Mouse (Mus musculus) adrenal gland, adult (tissue): ENCODE measurements around the gene Dhrs7b.
A peak's percentile ranks its signal among the peaks of the same experiment; 100 is the strongest.

Source experiments
- DNase-seq, 2 experiments: peaks; one replicate each; pipeline ENCODE4 v3.0.0; 2022 to 2023; ENCODE audit warnings: low spot score in 1 of 2; ENCODE audit not compliant: inconsistent age in 2 of 2

The Dhrs7b gene

DNA sequence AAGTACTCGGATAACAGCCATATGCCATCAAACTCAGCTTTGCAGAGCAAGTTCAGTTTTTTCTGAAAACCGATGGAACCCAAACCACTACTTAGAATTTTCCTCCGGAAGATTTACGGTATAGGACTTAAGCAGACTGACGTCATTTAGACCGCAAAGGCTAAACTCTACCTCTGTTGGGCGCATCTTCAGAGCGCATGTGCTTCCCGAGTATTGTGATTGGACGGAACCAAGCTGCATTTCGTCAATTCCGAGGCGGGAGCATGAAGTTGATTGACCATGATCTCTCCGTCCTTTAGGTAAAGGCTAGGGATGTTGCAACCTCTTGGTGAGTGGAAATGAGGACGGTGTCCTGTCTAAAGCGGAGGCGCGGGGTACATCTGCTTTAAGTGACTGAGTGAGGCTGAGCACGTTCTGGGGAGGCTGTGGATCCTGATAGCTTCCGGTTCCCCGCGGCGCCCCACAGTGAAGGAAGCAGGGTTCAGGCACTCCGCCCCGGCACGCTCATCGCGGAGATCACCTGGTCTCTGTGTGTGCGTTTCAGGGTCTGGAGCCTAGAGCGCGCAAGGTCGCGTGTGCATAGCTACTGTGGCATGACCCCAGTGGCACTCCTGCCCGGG, at the start of gene Dhrs7b:
Dhrs7b (plus strand) TSS at position 199 of the 620 bp plus-strand sequence.
- DNase-seq, result peak; percentile 91 to 97

DNA sequence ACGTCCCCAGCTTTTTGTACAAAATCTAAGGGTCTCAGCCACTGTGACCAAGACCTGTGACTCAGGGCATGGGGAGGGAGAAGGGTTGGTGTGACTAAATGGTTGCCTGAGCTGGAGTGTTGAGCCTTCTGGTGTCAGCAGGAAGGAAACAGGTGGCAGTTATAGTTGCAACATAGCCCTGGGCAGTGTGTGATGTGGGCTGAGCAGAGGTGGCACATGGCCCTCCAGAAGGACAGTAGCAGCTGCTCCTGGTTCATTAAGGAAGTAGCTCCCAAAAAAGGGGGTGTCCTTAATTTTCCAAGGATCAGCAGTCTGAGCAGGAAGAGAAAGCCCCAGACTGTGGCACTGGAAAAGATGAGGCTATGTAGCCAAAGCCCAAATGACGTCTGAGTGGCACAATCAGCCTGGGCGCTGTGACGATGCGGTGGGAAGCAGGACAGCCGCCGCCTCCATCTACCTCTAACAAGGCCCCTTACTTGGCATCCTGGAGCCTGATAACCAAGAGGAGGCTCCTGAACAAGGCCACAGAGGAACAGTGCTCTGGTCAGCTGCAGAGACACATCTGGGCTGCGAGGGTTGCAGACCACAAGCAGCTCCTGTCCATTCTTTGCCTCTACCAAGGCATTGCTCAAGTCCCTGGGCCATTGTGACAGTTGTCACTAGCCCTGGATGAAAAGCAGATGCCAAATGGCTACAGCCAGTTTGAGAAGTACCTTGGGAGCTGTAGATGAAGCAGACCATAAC, 46.1 kb upstream of the Dhrs7b start:
- no peak for DNase-seq

DNA sequence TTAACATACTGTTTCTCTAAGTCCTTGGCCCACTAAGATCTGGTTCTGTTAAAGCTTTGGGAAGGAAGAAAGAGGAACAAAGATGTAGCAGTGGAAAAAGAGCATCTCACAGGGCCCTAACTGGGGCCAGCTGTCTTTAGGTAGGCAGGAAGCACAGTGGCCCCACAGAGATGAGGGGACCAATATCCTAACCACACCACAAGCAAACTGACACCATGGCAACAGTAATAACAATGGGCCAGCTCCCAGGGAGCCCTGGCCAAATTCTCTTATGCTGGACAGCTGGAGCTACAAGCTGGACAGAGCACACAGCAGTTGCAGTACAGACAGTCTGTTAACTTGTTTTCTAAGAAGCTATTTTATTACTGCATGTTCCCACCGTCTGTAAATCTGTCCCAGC, 42.8 kb upstream of the Dhrs7b start:
- no peak for DNase-seq

DNA sequence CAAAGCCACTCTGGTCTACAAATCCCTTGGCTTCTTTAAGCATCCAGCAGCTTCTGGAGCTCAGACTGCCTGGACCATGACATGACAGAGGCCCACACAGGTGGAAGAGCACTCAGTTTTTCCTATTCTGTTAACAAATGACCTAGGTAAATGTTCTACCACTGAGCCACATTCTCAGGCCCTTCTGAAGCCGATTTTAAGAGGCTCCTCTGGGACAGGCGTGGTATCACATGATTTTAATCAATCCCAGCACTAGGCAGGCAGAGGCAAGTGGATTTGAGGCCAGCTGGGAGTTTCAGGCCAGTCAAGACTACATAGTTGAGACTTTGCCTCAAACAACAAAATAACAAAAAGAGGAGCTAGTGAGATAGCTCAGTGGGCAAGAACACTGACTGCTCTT, 40.0 kb upstream of the Dhrs7b start:
- DNase-seq, result no peak

DNA sequence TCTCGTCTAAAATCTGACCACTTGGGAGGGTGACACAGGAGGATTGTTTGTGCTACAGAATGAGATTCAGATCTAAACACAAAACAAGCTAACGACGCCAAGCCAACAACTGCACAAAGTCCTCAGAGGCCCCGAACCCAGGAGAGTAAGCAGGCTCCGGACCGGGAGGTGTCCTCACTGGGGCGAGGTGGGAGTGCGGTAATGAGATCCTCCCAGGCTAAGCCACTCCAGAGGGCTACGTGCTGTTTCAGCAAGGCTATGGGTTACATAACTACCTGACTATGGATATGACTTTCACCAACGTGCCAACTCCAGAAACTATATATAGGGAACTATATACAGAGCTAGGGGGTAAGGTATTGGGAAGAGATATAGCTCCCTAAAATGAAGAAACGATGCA, 34.1 kb upstream of the Dhrs7b start:
- DNase-seq, result no peak

DNA sequence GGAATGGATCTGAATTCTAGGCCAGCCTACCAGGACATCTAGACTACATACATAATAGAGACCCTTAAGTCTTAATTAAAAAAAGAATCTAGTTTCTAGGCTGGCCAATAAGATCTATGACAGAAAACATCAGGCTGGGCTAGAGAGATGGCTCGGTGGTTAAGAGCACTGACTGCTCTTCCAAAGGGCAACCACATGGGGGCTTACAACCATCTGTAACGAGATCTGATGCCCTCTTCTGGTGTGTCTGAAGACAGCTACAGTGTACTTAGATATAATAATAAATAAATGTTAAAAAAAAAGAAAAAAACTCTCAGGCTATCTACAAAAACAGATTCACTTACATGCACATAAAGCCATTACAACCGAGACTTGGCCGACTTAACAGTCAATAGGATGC, 30.5 kb upstream of the Dhrs7b start:
- DNase-seq, result no peak

DNA sequence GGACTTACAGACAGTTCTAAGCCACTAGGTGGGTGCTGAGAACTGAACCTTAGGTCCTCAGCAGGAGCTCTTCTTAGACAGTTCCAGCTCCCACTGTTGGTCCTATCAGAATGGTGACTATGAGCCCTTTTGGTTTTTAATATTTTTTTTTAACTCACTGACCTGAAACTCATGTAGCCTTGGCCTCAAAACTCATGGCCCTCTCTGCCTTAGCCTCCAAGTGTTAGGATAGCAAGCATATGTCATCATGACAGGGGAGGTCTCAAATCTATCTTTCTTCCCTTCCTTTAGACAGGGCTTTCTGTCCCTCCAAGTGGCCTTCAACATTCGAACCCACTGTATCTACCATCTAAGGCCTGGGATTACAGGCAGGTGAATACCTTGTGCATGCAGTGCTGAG, 29.5 kb upstream of the Dhrs7b start:
- peak in 1 of 2 experiments; percentile 71 for DNase-seq

DNA sequence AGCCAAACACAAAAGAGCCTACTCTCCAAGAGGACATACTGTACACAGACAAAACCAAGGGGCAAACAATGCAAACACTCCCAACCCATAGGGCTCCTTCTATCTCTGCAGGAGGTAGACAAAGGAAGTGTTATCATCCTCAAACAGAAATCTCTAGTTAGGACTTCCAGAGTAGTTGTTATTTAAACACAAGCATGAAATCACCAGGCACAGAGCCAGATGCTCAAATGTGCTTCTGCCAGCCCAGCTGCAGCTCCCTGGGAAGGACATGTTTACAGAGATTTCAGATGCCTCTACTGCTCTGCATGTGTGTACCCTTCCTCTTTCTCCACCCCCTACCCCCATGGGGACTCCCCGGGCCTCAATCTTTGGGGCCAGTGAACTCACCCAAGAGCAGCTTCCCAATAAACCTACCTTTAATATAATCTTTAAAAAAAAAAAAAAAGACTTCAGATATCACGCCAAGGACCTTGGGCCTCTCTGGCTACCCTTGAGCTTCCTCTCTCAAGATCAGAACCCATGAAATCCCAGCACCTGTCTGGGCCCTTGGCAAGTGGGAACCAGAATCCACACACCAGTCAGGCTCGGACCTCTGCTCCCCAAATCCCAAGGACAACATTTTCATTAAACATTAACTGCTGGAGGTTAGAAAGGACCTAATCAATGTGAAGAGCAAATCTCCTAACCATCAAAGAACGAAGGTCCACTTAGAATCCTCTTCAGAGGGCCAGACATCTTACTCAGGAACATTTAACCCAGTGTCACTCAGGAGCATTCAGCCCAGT, 22.0 kb upstream of the Dhrs7b start:
- peak; percentile 70 to 93 for DNase-seq

DNA sequence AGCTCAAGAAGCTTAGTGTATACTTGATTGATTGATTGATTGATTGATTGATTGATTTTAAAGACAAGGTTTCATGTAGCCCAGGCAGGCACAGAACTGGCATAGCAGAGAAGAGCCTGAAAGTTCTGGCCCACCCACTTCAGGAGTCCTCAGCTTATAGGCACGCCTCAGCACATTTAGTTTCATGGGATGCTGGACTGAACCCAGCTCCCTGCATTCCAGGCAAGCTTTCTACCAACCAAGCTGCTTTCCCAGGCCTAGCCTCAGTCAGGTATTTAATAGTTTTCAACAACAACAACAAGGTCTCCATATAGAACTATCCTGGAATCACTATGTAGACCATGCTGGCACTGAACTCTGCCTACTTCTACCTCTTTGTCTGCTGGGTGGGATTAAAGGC, 20.9 kb upstream of the Dhrs7b start:
- DNase-seq, result peak in 1 of 2 experiments; percentile 43

DNA sequence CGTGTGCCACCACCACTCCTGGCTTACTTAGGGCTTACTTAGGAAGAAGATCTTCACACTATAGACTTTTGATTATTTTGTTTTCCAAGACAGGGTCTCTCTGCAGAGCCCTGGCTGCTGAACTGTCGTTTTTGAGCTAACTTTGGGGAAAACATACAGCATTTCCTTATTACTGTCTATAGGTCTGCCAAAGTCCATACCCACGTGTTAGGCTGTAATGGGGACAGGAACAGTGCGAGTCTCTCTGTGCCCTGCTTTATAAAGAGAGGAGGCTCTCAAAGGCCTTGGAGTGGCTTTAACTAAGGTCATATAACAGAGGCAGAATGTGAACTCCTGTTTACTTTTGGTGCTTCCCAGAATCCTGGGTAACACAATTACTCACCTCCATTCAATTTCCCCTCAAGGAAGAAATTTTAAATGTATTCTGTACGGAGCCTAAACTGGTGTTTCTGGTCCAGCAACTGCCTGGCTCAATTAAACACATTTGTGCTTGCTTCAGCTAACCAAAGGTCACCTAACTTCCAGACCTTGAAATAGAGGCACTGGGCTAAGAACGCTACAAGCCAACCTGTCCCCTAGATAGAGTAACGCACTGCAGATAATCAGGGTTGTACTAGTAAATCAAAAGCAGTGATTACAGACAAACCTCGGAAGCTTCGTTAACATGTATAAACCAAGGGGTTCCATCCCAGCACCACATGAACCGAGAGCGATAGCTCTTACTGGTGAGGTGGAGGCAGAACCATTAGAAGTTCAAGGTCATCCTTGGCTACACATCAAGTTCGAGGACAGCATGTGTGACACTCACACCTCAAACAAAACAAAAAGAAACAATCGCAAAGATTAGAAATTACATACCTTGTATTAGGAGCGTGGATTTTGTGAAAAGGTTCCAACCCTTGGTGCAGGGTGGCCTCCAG, 20.1 kb upstream of the Dhrs7b start:
- DNase-seq, result peak in 1 of 2 experiments; percentile 77

DNA sequence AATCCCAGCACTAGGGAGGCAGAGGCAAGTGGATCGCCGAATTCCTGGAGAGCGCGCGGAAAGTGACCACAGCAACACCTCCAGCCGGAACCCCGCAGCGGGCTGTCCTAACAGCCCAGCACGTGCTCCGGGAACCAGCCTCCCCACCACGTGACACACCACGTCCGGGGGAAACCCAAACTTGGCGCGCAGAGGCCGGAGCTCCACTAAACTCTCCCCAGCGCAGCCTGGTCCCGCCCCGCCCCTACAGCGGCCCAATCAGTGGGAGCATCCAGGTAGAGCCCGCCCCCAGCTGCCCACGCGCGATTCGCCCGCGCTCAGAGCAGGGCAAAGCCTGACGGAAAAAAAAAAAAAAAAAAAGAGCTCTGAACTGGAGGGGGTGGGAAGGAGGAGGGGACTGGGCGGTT, 19.4 kb upstream of the Dhrs7b start:
- peak; percentile 97 to 98 for DNase-seq

DNA sequence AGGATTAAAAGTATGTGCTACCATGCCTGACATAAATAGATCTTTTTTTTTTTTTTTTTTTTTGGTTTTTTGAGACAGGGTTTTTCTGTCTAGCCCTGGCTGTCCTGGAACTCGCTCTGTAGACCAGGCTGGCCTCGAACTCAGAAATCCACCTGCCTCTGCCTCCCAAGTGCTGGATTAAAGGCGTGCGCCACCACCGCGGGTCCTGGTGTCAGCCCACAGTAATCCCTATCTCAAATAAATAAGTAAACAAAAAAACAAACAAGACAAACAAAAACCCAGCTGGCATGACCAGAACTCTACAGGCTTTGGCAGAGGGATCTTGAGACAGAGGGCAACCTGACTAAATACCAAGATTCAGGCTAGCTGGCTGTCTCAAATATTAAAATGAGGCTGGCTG, 18.8 kb upstream of the Dhrs7b start, which contains the start of gene Shmt1:
Shmt1 (minus strand) TSS at position 101 of the 400 bp plus-strand sequence.
- peak in 1 of 2 experiments; percentile 21 for DNase-seq

DNA sequence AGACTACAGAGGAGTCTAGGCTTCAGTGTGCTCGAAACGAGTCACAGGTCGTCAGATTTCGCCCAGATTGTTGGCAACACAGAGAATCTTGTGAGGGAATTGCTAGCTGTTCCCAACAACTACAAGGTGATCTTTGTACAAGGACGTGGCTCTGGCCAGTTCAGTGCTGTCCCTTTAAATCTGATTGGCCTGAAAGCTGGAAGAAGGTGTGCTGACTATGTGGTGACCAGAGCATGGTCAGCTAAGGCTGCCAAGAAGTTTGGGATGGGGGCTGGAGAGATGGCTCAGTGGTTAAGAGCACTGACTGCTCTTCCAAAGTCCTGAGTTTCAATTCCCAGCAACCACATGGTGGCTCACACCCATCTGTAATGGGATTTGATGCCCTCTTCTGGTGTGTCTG, 14.0 kb upstream of the Dhrs7b start:
- DNase-seq, result no peak

DNA sequence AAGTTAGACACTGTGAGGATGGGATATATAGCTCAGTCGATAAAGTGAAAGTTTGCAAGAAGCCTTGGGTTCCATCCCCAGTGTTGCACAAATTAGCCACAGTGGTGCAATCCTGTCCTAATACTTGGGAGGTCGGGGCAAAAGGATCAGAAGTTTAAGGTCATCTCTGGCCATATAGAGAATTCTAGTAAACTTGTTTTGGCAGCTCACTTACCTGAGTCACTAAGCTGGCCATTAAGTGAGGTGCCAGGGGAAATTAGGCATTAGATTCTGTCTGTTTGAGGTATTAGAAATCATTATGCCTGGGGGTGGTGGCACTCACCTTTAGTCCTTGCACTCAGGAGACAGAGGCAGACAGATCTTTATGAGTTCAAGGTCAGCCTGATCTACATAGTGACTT, 6.7 kb upstream of the Dhrs7b start:
- peak in 1 of 2 experiments; percentile 38 for DNase-seq

DNA sequence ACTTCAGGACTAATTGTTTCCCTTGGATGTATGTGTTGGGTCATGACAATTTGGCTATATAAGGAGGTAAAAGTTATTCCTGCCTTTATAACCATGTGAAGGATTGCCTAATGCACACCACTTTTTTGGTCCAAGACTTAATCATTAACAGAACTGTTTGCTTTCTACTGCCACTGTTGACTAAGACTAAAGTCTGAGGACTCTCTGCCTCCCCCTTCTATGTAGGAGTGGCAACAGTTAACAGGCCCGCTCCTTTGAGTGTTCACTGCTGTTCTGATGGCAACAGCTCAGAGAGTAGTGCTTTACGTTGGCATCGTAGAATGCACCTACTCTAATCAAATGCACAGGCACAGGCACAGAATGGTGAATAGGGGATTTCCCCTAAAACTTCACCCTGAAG, 5.2 kb upstream of the Dhrs7b start:
- DNase-seq, result no peak

DNA sequence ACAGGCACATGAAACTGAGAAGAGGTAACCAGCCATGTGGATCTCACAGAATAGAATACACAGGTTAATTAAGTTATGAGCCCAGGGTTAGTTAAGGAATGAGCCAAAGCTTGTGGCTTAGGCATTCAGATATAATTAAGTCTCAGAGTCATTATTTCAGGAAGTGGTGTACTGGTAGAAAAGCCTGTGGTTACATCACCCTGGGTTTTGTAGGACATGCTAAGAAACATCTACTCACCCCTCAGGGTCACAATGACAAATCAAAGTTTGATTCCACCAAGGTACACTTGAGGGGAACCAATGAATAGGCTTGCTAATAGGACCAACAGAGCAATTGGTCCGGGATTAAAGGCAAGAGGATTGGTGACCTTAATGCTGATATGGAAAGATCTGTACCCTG, 3.7 kb upstream of the Dhrs7b start:
- no peak for DNase-seq

DNA sequence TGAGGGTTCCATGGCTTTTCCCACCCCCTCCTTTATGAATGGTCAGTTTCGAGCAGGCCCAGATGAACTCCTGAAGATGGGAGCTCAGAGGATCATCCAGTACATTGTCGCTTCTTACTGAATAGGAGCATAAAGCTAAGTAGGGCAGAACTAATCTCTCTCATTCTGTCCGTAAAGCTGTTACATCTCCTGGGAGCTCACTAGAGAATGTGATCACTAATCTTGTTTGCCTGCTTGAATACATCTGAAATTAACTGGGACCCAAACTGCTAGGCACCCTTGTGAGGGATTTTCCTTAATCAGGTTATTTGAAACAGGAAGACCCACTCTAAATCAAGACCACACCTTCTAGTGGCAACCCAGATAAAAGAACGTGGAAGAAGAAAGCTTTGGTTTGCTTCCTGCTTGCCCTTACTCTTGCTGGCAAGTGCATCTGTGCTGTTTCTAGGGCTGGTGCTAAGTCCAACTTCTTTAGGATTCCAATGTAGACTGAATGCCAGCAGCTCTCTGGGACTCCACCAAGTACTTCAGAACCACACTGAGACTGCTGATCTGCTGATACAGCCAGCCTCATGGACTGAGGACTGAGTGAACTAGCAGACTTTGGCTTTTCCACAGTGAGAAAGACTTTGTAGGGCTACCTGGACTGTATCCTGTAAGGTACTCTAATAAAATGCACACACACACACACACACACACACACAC, 3.0 kb upstream of the Dhrs7b start:
- DNase-seq, result no peak

DNA sequence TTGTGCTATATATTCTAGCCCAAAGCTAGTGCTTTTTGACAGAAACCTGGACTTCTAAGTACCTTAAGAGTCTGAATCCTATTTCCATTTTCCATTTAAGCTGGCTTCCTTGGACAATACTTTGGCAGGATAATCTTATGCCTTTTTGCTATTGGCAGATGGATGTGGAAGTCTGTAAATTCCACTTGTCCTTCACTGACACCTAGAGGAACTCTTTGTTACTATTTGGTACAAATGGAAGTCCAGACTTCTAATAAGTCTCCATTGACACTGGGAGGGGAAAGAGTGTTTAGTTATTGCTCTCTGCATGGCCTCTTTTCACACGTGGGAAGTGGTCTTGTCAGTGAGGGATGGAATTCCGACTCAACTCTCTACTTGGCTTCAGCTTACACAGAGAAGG, 1.5 kb upstream of the Dhrs7b start:
- DNase-seq, result peak in 1 of 2 experiments; percentile 33

DNA sequence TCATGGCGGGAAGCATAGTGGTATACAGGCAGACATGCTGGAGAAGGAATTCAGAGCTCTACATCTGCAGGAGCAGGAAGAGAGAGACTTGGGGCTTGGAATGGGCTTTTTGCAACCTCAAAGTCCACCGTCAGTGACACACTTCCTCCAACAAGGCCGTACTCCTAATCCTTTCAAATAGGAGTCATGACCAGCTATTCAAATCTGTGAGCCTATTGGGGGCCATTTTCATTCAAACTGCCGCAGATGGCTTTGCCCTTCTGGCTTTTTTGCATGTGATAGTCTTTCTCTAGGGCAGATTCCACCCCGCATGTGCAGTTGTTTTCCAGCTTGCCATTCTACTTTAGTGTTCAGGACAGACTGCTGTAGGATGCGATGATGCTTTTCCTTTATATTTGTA, 6.5 kb downstream of the Dhrs7b start:
- DNase-seq, result no peak
